31 mouse cellular contexts compared by ENCODE assay signal in the genomic region with DNA sequence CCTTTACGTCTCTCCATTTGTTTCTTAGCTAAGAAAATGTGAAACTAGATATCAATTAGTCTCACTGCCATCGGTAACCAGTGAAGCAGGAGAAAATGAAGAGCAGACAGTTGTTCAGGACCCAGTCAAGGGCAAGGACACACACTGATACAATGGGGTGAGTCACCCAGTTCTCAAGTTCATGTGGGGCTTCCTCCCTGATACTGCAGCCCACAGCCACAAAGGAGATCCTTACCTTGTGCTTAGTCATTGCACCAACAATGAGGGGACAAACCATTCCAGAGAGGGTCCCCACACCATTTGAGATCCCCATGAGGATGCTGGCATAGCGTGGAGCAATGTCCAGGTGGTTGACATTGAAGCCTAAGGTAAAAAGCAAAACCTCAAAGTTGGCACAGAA. TPM values are rescaled to one million over a fixed set of nuclear protein-coding genes. Genes with fewer than 3 reads are reported as not detected.
A peak's percentile ranks its signal among the peaks of the same experiment; 100 is the strongest.
DNase-seq lines count a peak whose midpoint lies in the region; ATAC-seq and TF ChIP-seq lines count a peak whose summit lies in the region.
"Had no signal": no experiment of that assay in that cellular context is flagged by ENCODE, and none has a peak within 500 bp of the region (broad histone marks: within the 10 kb centered on the region; RNA-seq: fewer than 3 reads in every experiment).

No protein-coding gene starts in this region.

- H3K36me3 ChIP-seq in stomach, postnatal 0 days (ENCODE audit: control insufficient read depth, insufficient read depth, low read length) = no peaks in the 10 kb centered on the region
- H3K36me3 ChIP-seq: embryonic facial prominence, embryonic 10.5 days; embryonic facial prominence, embryonic 13.5 days; forebrain, embryonic 12.5 days; forebrain, embryonic 15.5 days; heart, embryonic 10.5 days; heart, embryonic 13.5 days; hindbrain, embryonic 12.5 days; hindbrain, embryonic 15.5 days had no signal

- WGBS in stomach, postnatal 0 days = 79% methylated on average over 3 of the region's 3 CpGs

- peak; percentile 45 for DNase-seq in adrenal gland, adult 2 months
- DNase-seq in adrenal gland, adult 18-20 months (ENCODE audit: low spot score in 2 of 2) = no peak
- peak; percentile 76 for DNase-seq in 416B (ENCODE audit: low read depth)
- DNase-seq in adrenal gland, postnatal 10 days = peak; percentile 4
- no peak for DNase-seq in stomach, postnatal 0 days (ENCODE audit: low spot score)
- DNase-seq in B cell, adult 2 months = no peak
- DNase-seq: cerebellum, adult 11 months; cerebellum, adult 2 months; cerebellum, adult 9-11 months; cerebellum, postnatal 25 days; embryo, embryonic 11 days; gastrocnemius, postnatal 25 days; heart, adult 2 months; heart, postnatal 14 days; kidney, adult 2 months had no signal

- no peak overlapping the region for H3K4me2 ChIP-seq in stomach, postnatal 0 days (replicated peaks; ENCODE audit: low read depth)
- H3K4me2 ChIP-seq: embryonic facial prominence, embryonic 13.5 days; forebrain, embryonic 12.5 days; forebrain, embryonic 15.5 days; heart, embryonic 13.5 days; hindbrain, embryonic 12.5 days; hindbrain, embryonic 15.5 days had no signal

- no peak for TF ChIP-seq CTCF in stomach, postnatal 0 days (IDR thresholded peaks at IDR 0.05; ENCODE audit: low read depth)

- no peak overlapping the region for H3K27ac ChIP-seq in stomach, postnatal 0 days (replicated peaks)
- H3K27ac ChIP-seq: embryonic facial prominence, embryonic 10.5 days; embryonic facial prominence, embryonic 13.5 days; forebrain, embryonic 12.5 days; forebrain, embryonic 15.5 days; heart, adult 2 months; heart, embryonic 10.5 days; heart, embryonic 13.5 days; hindbrain, embryonic 12.5 days; hindbrain, embryonic 15.5 days had no signal

- TF ChIP-seq EP300 in stomach, postnatal 0 days (optimal IDR thresholded peaks at IDR 0.05) = no peak

- no peaks in the 10 kb centered on the region for H3K27me3 ChIP-seq in stomach, postnatal 0 days (ENCODE audit: control insufficient read depth, insufficient read depth, low read length)
- H3K27me3 ChIP-seq: embryonic facial prominence, embryonic 13.5 days; forebrain, embryonic 12.5 days; forebrain, embryonic 15.5 days; heart, embryonic 13.5 days; hindbrain, embryonic 12.5 days; hindbrain, embryonic 15.5 days; Patski had no signal

- H3K4me1 ChIP-seq in stomach, postnatal 0 days (replicated peaks; ENCODE audit: control insufficient read depth, insufficient read depth) = no peaks in the 10 kb centered on the region
- H3K4me1 ChIP-seq: embryonic facial prominence, embryonic 10.5 days; embryonic facial prominence, embryonic 13.5 days; forebrain, embryonic 12.5 days; forebrain, embryonic 15.5 days; heart, embryonic 10.5 days; heart, embryonic 13.5 days; hindbrain, embryonic 12.5 days; hindbrain, embryonic 15.5 days had no signal

- no peak overlapping the region for H3K4me3 ChIP-seq in stomach, postnatal 0 days (ENCODE audit: low read depth, low read length)
- H3K4me3 ChIP-seq: embryonic facial prominence, embryonic 10.5 days; embryonic facial prominence, embryonic 13.5 days; erythroblast, embryonic 14.5 days; forebrain, embryonic 12.5 days; forebrain, embryonic 15.5 days; heart, adult 2 months; heart, embryonic 10.5 days; heart, embryonic 13.5 days; hindbrain, embryonic 12.5 days; hindbrain, embryonic 15.5 days had no signal

- H3K9ac ChIP-seq in stomach, postnatal 0 days (ENCODE audit: low read length) = no peak overlapping the region
- H3K9ac ChIP-seq: embryonic facial prominence, embryonic 13.5 days; forebrain, embryonic 12.5 days; forebrain, embryonic 15.5 days; heart, embryonic 13.5 days; hindbrain, embryonic 12.5 days; hindbrain, embryonic 15.5 days had no signal

- no peaks in the 10 kb centered on the region for H3K9me3 ChIP-seq in stomach, postnatal 0 days (ENCODE audit: control insufficient read depth, low read length)
- H3K9me3 ChIP-seq: embryonic facial prominence, embryonic 10.5 days; embryonic facial prominence, embryonic 13.5 days; forebrain, embryonic 12.5 days; forebrain, embryonic 15.5 days; heart, embryonic 10.5 days; heart, embryonic 13.5 days; hindbrain, embryonic 12.5 days; hindbrain, embryonic 15.5 days had no signal

- 0 out of 2 replicates have a peak, but pooled peaks have one; percentile 18 for ATAC-seq in common myeloid progenitor, adult 5-6 weeks (replicated peaks; ENCODE audit: low read depth, poor library complexity, severe bottlenecking)
- ATAC-seq in stomach, postnatal 0 days (ENCODE audit: low FRiP score, low TSS enrichment) = no peak
- ATAC-seq: forebrain, embryonic 15.5 days; intestine, postnatal 0 days; Patski had no signal

RNA-seq across cellular contexts. Expression of a gene that starts 43.4 kb away (rescaled TPM):
- total RNA-seq in adrenal gland, adult 2 months (2021) = not detected
- polyA plus RNA-seq in adrenal gland, adult 2 months (2012; rRNA removed) = not detected in 2 replicates
- total RNA-seq in adrenal gland, adult 18-20 months (2021) = not detected
- 1 to 10 TPM in 1 of 2 experiments, under 1 TPM in 1; 0.33 to 1.0 TPM for total RNA-seq in adrenal gland, postnatal 10 days (2021)
- not detected in 2 replicates for total RNA-seq in common myeloid progenitor, adult 5-6 weeks (2017)
- polyA plus RNA-seq in stomach, postnatal 0 days (2015; fragmentation: Nextera tagmentation; extraction: Ambion mirVana) = 0.02 TPM in 1 of 2 replicates, not detected in the other
- total RNA-seq: ES-E14; gastrocnemius, adult 8-10 months; gastrocnemius, postnatal 25 days; heart, adult 2 months; hematopoietic stem cell, adult 5-6 weeks had no signal
- polyA plus RNA-seq: embryonic facial prominence, embryonic 13.5 days; erythroblast, embryonic 14.5 days; heart, adult 2 months; intestine, embryonic 14.5 days had no signal

RNA-seq across cellular contexts. Expression of a gene that starts 44.3 kb away (rescaled TPM):
- 10 to 100 TPM; 20.3 to 23.5 TPM for total RNA-seq in adrenal gland, adult 2 months (2021)
- polyA plus RNA-seq in adrenal gland, adult 2 months (2012; rRNA removed) = 6.3 and 8.4 TPM in 2 replicates
- 10 to 100 TPM in 1 of 2 experiments, 1 to 10 TPM in 1; 6.7 to 17.2 TPM for total RNA-seq in adrenal gland, adult 18-20 months (2021)
- 10 to 100 TPM; 14.5 to 19.2 TPM for total RNA-seq in adrenal gland, postnatal 10 days (2021)
- not detected in 2 replicates for total RNA-seq in common myeloid progenitor, adult 5-6 weeks (2017)
- 10.5 and 11.5 TPM in 2 replicates for polyA plus RNA-seq in stomach, postnatal 0 days (2015; fragmentation: Nextera tagmentation; extraction: Ambion mirVana)
- total RNA-seq: ES-E14; gastrocnemius, postnatal 25 days; hematopoietic stem cell, adult 5-6 weeks had no signal
- polyA plus RNA-seq: embryonic facial prominence, embryonic 10.5 days; embryonic facial prominence, embryonic 13.5 days; erythroblast, embryonic 14.5 days; forebrain, embryonic 12.5 days; hindbrain, embryonic 12.5 days; hindbrain, embryonic 15.5 days had no signal

Comparison
In these comparisons a context has a peak if more than half of its experiments do, and no peak if none do; other contexts are left out.
1. DNase-seq: peak in adrenal gland, adult 2 months (single experiment), 416B (single experiment) and adrenal gland, postnatal 10 days (single experiment); none in adrenal gland, adult 18-20 months (0 of 2), stomach, postnatal 0 days (single experiment) and B cell, adult 2 months (0 of 2).